Mouse (Mus musculus): Measurements from ENCODE around the gene Tmem9. TPM values are rescaled to one million over a fixed set of nuclear protein-coding genes. Genes with fewer than 3 reads are reported as not detected.
A peak's percentile ranks its signal among the peaks of the same experiment; 100 is the strongest.

Gene Tmem9
- 10 to 100 TPM; 43.6 to 63.7 TPM for total RNA-seq (2021)
- long read RNA-seq, experiment 1, transcript Tmem9-201 (6 exons, 1,806 nt): major isoform, 55 of 69 reads
- long read RNA-seq, experiment 1, transcript Tmem9-205 (6 exons, 901 nt): minor isoform, 5 of 69 reads
- long read RNA-seq, experiment 1, partial matches to known transcripts: 4 of 69 reads
- long read RNA-seq, experiment 1, other reads (novel, unspliced or antisense): 3 of 69 reads
- long read RNA-seq, experiment 2, transcript Tmem9-202 (6 exons, 847 nt): minor isoform, 6 of 52 reads
- long read RNA-seq, experiment 2, transcript Tmem9-201 (6 exons, 1,806 nt): major isoform, 36 of 52 reads
- long read RNA-seq, experiment 2, partial matches to known transcripts: 2 of 52 reads
- long read RNA-seq, experiment 2, other reads (novel, unspliced or antisense): 7 of 52 reads

DNA sequence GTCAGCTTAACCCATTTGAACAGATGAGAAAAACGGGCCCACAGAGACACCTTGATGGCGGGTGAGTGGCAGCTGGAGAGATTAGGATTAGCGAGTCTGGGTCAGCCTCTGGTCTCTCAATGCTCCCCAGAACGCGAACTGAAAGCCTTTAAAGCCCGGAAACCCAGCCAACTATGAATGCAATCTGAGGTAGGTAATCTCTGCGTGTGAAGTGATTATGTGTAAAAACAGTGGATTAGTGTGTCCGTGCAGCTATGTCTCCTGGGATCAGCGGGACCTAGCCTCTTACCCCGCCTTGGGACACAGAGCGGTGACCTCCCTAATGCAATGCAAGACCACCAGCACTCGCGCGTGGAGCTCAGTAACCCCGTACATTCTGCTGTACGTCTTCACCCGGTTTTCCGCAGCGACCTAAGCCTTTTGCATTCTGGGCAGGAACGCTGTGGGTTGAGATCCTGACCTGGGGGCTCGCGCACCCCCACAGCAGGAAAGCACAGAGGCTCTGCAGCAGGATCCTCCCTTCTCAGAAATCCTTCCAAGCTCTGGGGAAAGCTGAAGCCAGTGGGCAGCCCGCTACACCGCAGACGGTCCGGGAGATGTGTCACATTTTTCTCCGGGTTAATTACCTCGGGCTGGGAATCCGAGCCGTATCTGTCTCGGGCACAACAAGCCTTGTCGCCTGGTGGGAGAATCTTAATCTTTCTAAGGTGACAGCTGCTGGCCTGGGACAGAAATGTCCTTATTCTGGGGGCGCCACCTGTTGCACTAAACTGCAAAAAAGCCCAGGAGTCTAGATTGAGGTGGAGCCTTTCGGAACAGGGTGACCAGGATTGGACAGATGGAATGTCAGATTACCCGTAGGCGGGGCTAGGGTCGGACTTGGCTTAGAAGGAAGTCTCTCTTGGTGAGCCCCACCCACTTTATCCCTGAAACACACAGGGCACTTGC lies at the start of gene Tmem9:
Gene Tmem9 (plus strand): TSS at position 940 of the 948 bp plus-strand sequence.
- DNase-seq (ENCODE audit: low spot score in 2 of 2): peak; percentile 37 to 79

DNA sequence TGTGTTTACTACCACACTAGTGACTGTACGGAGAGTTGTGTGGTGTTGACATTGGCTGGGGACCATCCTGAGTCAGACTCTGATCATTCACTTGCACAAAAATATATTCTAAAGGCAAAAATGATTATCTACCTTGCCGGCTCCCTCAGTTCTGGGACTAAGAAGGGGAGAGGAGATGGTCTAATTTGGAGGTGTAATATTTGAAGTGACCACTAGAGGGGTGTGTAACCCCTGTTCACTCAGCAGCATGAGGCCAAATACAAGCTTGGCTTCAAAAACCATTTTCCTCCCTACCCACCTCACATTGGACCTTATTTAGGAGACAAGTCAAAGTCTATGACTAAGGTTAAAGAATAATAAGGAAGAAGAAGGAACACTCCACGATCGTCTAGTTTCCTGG lies 49.5 kb upstream of the Tmem9 start:
- no peak for DNase-seq (ENCODE audit: low spot score in 2 of 2)

DNA sequence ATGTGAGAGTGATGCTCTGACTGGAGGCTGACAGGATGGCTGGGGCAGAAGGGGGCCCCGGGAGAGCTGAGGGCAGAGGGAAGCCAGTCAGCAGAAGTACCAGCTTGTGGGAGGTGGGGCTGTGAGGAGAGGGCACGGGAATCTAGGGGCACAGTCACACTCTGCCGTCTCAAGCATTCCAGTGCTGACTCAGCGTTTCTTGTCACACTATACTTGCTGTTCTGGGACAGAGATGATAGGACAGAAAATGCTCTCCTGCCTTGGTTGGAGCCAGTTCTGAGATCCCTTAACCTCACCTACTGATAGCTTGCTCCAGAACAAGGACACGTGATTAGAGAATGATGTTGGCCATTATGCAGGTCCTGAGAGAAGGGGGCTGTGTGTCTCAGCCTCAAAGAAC lies 44.8 kb upstream of the Tmem9 start:
- DNase-seq (ENCODE audit: low spot score in 2 of 2): no peak

DNA sequence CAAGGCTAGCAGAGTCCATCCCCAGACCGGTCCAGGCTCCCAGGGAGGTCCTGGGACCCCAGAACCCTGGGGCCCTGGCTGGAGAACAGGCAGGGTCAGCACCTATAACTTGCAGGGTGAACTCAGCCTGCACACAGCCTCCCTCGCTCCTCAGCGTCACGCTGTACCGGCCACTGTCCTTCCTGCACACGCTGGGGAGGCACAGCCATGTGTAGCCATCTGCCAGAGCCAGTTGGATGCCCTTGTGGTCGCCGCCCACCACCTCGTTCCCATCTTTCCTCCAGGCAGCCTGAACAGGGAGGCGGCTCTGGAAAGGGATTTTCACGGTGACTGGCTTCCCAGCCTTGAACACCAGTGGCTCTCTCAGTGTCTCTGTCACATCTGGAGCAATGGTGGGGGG lies 43.4 kb upstream of the Tmem9 start:
- DNase-seq (ENCODE audit: low spot score in 2 of 2): no peak

DNA sequence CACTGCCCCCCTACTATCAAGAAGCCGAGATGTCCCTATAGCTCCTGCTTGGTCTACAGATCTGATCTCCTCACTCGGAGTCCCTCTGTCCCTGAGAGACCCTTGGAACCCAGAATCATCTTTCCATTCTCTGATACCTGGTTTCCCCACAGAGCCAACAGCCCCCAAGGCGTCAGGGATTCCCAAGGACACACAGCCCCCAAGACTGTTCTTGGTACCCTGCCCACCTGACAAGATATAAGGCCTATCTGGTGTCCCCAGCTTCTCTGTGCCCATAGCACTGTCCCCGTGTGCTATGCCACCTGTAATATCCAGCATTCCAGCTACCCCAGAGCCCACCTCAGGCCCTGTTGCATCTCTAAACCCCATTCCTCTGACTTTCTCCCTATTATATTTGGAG lies 40.2 kb upstream of the Tmem9 start:
- DNase-seq (ENCODE audit: low spot score in 2 of 2): no peak

DNA sequence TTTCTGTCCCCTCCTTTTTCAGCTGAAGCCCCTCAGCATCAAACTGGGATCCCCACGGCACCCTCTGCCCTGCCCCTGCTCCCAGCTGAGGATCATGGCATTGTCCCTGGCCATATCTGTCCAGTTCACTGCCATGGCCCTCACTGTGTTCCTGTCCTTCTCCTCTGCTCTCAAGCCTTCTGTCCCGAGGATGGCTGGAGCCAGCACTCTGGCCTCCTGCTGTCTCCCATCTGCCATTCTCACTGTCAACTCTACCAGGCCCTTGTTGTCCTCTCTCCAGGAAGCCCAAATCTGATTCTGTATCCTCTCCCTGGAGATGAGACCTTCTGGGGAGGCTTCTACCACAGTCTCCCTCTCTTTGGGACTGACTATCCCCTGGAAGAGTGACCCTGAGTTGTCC lies 37.5 kb upstream of the Tmem9 start:
- DNase-seq (ENCODE audit: low spot score in 2 of 2): no peak

DNA sequence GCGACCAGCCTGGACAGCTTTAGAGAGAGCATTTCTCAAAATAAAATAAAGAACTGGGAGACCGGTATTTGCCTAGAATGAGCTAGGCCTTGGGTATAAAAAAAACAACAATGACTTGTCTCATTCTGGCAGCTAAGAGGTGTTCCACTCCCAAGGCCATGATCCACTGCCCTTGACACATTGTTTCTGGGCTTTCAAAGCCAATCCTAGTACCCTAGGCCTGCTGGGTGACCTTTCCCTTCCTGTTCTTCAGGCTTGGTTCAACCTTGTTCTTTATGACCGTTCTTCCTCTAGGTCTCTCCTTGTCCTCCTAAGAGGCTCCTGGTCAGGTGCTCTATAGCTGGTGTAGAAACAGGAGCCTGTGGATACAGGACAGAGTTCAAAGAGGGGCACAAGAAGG lies 35.4 kb upstream of the Tmem9 start:
- no peak for DNase-seq (ENCODE audit: low spot score in 2 of 2)

DNA sequence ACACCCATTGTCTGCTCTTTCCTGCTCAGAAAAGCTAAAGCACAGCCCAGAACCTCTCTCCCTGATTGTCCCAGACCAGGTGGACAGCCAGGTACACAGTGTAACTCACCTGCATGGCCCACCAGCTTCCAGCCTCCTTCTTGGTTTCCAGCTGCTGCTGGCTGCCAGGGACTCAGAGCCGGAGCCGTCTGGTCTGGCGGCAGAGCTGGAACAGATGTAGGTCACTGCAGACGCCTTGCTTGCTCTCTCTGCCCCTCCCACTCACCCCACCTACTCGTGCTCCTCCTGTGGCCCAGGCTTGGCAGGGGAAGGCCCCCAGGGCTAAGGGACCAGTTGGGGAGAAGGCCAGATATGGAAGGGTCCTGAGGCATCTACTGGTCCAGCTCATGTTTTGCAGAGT lies 23.8 kb upstream of the Tmem9 start:
- DNase-seq (ENCODE audit: low spot score in 2 of 2): no peak

DNA sequence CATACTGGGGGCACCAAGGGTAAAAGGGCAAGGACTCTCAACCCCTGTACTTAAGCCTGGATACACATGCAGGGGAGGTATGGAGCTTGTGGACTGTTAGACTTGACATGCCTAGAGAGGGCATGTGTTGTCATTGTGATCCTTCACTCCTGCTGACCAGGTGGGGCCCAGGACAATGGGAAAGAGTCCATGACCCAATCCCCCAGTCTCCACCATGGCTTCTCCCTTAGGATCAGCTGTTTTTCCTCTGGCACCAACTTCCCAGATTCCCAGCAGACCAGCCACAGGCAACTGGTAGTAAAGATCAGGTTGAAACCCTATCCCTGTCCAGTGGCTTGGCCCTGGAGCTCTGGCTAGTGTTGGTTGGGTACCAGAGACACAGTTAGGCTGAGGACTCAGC lies 18.1 kb upstream of the Tmem9 start:
- no peak for DNase-seq (ENCODE audit: low spot score in 2 of 2)

DNA sequence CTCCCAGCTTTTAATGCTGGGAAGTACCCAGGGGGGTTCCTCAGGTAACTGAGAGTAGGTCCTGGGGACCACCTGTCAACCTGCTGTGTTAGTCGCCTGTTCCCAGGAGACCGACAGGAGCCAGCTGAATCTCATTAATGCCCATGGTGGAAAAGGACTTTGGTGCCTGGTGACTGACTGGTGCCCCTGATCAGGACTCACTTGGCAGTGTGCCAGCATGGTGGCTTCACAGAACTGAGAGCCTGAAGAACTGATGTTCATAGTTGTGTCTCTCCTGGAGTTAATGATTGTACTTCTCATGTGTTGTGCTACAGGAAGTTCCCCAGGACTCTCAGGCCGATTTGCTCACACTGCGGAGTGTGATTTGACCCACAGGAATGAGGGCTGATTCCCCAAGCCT lies 14.5 kb upstream of the Tmem9 start:
- peak in 1 of 2 experiments; percentile 18 for DNase-seq (ENCODE audit: low spot score in 2 of 2)

DNA sequence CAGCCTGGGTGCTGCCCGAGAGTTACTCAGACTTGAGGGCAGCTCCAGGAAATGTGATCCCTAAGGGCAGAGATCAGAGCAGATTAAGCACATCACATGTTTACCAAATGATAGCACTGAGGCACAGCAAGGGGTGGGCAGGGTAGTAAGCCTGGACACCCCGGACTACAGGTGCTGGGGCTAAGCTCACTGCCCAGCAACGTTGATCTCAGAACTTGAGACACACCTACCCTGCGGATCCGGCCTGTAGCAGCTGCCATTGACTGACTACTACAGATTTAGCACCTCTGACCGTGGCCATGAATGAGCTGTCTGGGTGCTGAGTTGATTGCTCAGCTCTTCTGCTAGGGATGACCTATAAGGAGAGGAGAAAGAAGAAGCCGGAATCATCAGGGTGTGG lies 10.4 kb upstream of the Tmem9 start:
- no peak for DNase-seq (ENCODE audit: low spot score in 2 of 2)

DNA sequence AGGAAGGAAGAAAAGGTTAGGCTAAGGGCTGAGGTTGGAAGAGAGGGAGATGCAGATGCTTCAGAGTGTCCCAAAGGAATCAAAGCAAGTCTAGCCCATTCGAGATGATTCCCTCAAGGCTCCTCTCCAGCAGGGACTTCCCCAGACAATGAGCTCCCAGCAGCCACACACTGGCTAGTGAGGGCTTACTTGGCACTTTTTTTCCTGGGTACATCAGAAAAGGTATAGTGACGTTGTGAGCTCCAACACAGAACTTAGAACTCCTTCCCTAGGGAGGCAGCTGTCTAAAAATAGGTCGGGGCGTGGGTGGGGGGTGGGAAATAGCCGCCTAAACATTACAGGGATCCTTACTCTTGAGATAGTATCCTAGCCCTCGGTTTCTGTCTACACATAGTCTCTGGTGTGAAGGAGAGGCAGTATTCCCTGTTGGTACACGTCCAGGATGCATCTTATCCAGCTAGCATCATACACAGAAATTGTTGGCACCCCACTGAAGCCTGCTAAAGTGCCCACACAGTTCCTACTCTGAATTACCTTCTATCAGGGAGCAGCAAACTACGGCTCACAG lies 8.1 kb upstream of the Tmem9 start:
- DNase-seq (ENCODE audit: low spot score in 2 of 2): no peak

DNA sequence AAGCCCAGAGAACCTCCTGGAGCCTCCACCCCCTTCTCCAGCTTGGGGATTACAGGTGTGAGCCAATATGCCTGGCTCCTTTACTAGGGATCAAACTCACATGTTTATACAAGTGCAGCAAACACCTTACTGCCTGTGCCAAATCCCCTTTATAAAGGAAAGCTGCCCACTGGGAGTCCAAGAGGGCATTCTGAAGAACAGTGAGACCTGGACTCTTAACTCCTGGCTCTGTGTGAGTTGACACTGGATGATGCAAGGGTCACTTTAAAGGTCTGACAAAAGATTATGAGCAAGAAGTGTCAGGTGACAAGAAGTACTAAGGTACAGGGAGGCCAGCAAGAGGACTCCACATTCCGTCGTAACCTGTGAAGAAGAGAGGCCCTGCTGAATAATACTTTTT lies 6.5 kb upstream of the Tmem9 start:
- DNase-seq (ENCODE audit: low spot score in 2 of 2): no peak

DNA sequence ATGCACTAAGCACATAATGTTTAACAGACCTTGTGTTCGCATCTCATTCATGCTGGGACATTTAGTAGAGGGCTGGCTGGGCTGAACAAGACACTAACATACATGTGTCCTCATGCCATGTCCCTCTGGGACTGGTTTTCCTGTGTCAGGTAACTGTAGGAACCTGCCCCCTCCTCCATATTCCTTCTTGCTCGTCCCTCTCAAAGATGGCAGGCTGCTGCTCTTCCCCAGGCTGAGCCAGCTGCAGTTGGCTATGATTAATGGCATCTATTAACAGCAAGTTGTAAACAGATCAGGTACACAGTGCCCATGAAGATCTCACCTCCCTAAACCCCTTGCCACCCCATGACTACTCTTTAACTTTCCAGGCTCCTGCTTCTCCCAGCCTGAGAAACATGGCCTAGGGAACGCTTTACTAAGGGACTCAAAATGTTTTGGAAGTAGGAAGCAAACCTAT lies 1.6 kb upstream of the Tmem9 start, which contains the start of gene Igfn1:
Gene Igfn1 (minus strand): TSS at position 51 of the 457 bp plus-strand sequence.
- no peak for DNase-seq (ENCODE audit: low spot score in 2 of 2)

DNA sequence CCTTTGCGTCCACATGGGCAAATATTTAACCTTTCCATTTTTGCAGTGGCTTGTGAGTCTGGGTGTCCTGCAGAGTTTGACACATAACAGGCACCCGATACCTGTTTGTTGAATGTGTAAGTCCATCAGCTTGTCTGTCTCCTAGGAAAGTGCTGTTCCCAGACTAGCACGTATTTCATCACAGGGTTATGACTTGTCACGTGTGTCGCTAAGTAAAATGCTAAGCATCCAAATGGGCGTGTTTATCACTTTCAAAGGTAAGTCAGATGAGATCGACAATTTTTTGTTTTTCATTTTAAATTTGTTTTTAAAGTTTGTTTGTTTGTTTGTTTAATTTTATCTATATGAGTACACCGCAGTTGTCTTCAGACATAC lies 196 bp downstream of the Tmem9 start:
- DNase-seq (ENCODE audit: low spot score in 2 of 2): no peak

DNA sequence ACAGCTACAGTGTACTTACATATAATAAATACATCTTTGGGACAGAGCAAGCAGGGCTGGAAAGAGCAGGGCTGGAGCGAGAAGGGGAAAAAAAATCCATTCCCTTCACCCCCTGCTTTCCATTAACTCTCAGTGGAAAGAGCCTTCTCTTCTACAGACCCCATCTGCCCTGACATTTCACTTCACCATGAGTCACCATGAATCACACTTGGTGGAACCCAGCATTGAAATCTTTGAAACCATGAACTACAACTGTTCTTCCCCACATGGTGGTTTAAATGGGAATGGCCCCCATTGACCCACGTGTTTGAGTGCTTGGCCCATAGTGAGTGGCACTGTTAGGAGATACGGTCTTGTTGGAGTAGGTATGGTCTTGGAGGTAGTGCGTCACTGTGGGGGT lies 2.3 kb downstream of the Tmem9 start:
- no peak for DNase-seq (ENCODE audit: low spot score in 2 of 2)

DNA sequence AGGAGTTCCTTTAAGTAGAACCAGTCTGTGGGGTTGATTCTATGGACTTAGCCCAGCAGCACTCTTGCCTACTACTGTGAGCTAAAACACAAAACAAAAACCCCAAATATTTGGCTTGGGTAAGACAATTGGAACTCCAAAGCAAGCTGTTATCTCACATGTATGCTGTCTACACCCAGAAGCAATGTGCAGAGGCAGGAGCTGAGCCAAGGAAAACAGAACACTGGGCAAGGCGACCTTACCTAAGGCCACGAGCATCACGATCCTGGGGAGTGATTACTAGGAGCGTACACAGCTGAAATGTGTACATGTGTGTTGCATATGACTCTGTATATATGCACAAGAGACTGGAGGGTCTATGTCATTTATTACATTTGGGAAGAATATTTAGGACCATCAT lies 5.6 kb downstream of the Tmem9 start:
- DNase-seq (ENCODE audit: low spot score in 2 of 2): no peak

DNA sequence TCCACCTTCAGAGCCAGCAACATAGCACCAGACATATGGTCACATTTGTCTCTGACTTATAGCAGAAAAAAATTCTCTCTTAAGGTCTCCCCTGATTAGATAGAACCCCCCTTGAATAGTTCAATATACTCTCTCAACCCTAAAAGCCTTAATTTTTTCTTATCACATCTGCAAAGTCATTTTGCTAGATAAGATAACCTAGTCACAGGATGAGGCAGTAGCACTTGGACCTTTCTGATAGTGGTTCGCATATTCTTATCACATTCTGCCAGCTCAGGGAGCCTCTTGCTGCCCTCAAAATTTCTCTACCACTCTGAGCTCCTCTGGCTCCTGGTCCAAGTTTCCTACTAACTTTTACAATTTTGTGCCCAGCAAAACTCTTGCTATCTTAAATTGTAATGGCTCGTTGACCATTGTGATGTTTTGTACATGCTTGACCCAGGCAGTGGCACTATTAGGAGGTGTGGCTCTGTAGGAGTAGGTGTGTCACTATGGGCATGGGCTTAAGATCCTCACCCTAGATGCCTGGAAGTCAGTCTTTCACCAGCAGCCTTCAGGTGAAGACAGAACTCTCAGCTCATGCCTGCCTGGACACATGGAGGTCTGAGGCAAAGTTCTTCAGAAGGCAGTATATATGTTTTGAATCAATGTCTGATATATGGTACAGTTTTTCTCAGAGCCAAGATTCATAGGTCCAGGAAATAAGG lies 7.0 kb downstream of the Tmem9 start:
- DNase-seq (ENCODE audit: low spot score in 2 of 2): no peak

DNA sequence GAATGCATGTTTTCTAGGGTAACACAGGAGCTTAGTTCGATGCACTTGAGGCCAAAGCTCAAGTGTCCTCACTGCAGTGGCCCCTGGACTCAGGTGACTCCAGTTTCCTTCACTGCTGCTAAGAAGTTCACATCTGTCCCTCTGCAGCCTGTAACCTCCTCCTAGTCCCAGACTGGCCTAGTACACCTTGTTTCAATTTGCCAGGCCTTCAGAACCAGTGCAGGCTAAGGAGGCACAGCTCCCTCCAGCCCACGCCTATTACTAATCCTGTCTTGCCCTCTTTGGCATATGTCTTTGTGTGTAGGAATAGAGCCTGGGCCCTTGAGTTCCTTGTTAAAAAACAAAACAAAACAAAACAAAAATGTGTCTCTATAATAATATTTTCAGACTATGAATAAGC lies 9.4 kb downstream of the Tmem9 start:
- DNase-seq (ENCODE audit: low spot score in 2 of 2): no peak

DNA sequence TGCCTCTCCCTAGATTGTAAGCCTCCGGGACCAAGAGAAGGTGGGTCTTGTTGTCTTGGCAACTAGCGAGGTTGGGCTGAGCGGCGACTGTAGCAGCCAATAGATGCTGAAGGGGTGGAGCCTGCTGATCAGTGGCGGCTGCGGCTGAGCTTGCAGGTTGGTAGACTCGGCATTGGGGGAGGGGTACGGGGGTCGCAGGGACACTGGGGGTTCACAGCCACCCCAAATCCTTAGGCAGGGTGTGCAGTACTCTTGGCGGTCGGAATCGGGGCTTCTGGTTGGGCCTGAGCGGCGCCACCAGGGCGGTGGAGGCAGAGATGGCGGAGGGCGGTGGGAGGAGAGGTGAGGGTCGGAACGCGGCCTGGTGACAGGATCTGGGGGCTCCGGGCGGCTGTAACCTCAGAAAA lies 10.0 kb downstream of the Tmem9 start:
- DNase-seq (ENCODE audit: low spot score in 2 of 2): peak; percentile 76 to 91

Measured in gastrocnemius, postnatal 4 days (tissue).